Mouse (Mus musculus) embryonic facial prominence, embryonic 12.5 days (tissue): Measurements from ENCODE around the gene Nr1i3. TPM values are rescaled to one million over a fixed set of nuclear protein-coding genes. Genes with fewer than 3 reads are reported as not detected.
A peak's percentile ranks its signal among the peaks of the same experiment; 100 is the strongest.

ENCODE experiments used
- ATAC-seq: fragments of 200-750 bp; cut with Nextera tagmentation; 2 replicates; pipeline ENCODE4 v1.8.0; 2017; ENCODE audit not compliant: insufficient number of reproducible peaks, insufficient read depth, low FRiP score, low TSS enrichment
- H3K27ac ChIP-seq: fragments of 300-500 bp; sonication (generic); 2 replicates; pipeline ENCODE4 v1.5.1; 2016; ENCODE audit warnings: mild to moderate bottlenecking
- H3K27me3 ChIP-seq: fragments of 300-500 bp; sonication (generic); 2 replicates; pipeline ENCODE4 v1.6.1; 2016; ENCODE audit warnings: mild to moderate bottlenecking, moderate library complexity
- H3K36me3 ChIP-seq: fragments of 300-500 bp; sonication (generic); 2 replicates; pipeline ENCODE4 v1.6.1; 2016; ENCODE audit warnings: mild to moderate bottlenecking
- H3K4me1 ChIP-seq: fragments of 300-500 bp; sonication (generic); 2 replicates; pipeline ENCODE4 v1.6.1; 2016
- H3K4me2 ChIP-seq: fragments of 300-500 bp; sonication (generic); replicated peaks from 2 replicates; pipeline ENCODE4 v1.6.1; 2016; ENCODE audit warnings: mild to moderate bottlenecking, moderate library complexity
- H3K4me3 ChIP-seq: fragments of 300-500 bp; sonication (generic); 2 replicates; pipeline ENCODE4 v1.5.1; 2016; ENCODE audit warnings: mild to moderate bottlenecking
- H3K9ac ChIP-seq: fragments of 300-500 bp; sonication (generic); 2 replicates; pipeline ENCODE4 v1.6.1; 2016; ENCODE audit warnings: mild to moderate bottlenecking, moderate library complexity
- H3K9me3 ChIP-seq: fragments of 300-500 bp; sonication (generic); 2 replicates; pipeline ENCODE4 v1.6.1; 2016; ENCODE audit warnings: mild to moderate bottlenecking, moderate library complexity
- WGBS: fragments of 180-500 bp; shearing (Covaris S2); methylation state at CpG from one replicate; pipeline ENCODE4 v1.1.7; 2016; 5-methylcytosine and 5-hydroxymethylcytosine counted together
- polyA plus RNA-seq: library from polyadenylated mRNA; unstranded; fragments of >200 nt; fragmentation: Nextera tagmentation; extraction: Ambion mirVana; gene quantifications from 2 replicates; pipeline ENCODE4 v1.2.1, GENCODE M21; 2016

Nr1i3 gene
- polyA plus RNA-seq, 1 experiment from 2014 or later: 0.26 TPM

DNA sequence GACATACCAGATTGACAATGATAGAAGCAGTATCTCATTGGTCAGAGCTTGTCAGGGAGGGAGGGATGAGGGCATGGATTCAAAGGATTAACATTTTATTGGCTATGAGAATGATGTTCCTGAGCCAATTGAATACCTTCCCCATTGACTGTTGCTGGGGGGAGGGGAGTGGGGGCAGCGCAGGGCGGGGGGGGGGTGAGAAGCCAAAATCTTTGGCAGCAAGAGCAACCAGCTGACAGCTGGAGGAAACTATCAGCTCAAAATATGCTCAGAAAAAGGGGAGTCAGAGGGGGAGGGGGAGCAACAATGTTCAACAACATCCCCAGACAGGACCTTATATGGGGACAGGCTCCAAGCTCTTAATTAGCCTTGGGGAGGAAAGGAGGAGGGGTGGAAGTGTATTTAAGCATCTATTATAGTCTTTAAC, 49.4 kb downstream of the Nr1i3 start:
- H3K4me2 ChIP-seq: peak overlapping the region; percentile 51
- H3K4me1 ChIP-seq: peaks cover 16% of the 10 kb centered on the region
- H3K36me3 ChIP-seq: peaks cover 8% of the 10 kb centered on the region
- 0 out of 2 replicates have a peak overlapping the region, but pooled peaks have one; percentile 45 for H3K9ac ChIP-seq
- H3K9me3 ChIP-seq: no peaks in the 10 kb centered on the region
- no peaks in the 10 kb centered on the region for H3K27me3 ChIP-seq
- H3K27ac ChIP-seq: peak overlapping the region; percentile 92
- WGBS: 8% methylated on average over 2 of the region's 2 CpGs
- ATAC-seq: peak; percentile 82
- H3K4me3 ChIP-seq: peak overlapping the region; percentile 24

DNA sequence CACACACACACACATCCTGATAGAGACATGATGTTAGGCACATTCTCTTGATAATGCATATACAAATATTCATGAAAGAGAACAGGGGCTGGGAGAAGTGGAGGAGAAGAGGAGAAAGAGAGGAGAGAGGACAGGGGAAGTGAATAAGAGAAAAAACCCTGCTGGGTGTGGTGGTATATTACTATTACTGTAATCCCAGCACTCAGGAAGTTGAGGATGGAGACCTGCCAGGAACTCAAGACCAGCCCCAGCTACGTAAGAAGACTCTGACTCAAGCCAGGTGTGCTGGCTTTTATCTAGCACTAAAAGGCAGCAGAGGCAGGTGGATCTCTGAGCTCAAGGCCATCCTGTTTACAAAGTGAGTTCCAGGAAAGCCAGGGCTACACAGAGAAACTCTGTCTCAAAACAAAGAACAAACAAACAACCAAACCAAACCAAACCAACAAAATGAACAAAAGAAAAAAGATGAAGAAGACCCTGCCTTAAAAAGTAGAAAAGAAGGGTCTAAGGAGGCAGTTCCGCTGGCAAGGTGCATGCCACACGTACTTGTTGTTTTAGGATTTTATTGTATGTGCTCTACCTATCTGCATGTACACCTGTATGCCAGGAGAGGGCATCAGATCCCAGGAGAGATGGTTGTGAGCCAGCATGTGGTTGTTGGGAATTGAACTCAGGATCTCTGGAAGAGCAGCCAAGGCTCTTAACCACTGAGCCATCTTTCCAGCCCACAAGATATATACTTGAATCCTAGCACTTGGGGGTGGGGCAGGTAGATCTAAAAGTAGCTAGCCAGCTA, 50.1 kb downstream of the Nr1i3 start:
- H3K4me3 ChIP-seq: no peak overlapping the region
- WGBS: 70% methylated on average over 3 of the region's 3 CpGs
- peaks cover 6% of the 10 kb centered on the region for H3K36me3 ChIP-seq
- ATAC-seq: peak; percentile 19; the same call in 1 of the 2 replicates
- H3K27me3 ChIP-seq: no peaks in the 10 kb centered on the region
- H3K4me2 ChIP-seq: peak overlapping the region; percentile 51
- H3K27ac ChIP-seq: peak overlapping the region; percentile 92
- no peak overlapping the region for H3K9ac ChIP-seq
- no peaks in the 10 kb centered on the region for H3K9me3 ChIP-seq
- H3K4me1 ChIP-seq: peaks cover 16% of the 10 kb centered on the region

DNA sequence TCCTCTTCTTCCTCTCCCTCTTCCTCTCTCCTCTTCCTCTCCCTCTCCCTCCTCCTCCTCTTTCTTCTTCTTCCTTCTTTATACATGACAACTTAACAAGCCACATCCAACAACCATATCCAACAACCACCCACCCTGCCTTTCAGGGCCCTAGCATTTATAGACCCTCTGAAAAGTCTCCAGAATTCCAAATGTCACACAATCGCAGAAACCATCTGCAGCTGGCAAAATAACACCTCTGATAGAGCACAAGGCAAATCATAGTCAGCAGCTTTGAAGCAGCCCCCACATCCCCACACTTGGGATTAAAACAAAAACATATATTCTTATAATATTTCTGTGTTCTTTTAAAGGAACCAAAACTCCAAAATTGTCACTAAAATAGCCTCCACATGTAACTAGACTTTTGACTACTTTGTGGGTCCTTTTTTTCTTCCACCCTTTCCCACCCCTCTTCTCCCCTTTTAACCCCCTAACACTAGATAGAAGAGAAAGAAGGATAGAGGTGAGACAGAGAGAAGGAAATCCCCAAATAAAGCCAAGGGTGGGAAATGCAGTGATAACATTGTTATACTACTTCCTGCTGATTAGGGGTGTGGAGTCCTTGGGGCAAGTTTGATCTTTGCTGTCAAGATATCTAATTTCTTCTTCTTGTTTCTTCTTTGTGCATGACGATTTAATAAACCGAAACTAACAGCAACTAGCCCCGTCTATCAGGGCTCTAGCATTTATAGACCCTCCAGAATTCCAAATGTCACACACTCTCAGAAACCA, 52.4 kb downstream of the Nr1i3 start:
- Histone ChIP-seq H3K4me3 (no peak overlapping the region), H3K9ac (no peak overlapping the region), H3K9me3 (no peaks in the 10 kb centered on the region), H3K4me2 (no peak overlapping the region), H3K4me1 (peaks cover 23% of the 10 kb centered on the region), H3K36me3 (no peaks in the 10 kb centered on the region), H3K27me3 (no peaks in the 10 kb centered on the region), H3K27ac (no peak overlapping the region)
- WGBS: 62% methylated on average over 4 of the region's 4 CpGs
- ATAC-seq: no peak

- ATAC-seq: no peak
- Histone ChIP-seq H3K4me2 (no peak overlapping the region), H3K27ac (no peak overlapping the region), H3K27me3 (no peaks in the 10 kb centered on the region), H3K36me3 (peaks cover 15% of the 10 kb centered on the region), H3K4me1 (peaks cover 18% of the 10 kb centered on the region), H3K9ac (no peak overlapping the region), H3K4me3 (no peak overlapping the region), H3K9me3 (no peaks in the 10 kb centered on the region)
- 68% methylated on average over 1 of the region's 1 CpGs for WGBS
Measured at GRCm38 (mm10) chr1:171268341-171268740, 54.6 kb downstream of the Nr1i3 start.

DNA sequence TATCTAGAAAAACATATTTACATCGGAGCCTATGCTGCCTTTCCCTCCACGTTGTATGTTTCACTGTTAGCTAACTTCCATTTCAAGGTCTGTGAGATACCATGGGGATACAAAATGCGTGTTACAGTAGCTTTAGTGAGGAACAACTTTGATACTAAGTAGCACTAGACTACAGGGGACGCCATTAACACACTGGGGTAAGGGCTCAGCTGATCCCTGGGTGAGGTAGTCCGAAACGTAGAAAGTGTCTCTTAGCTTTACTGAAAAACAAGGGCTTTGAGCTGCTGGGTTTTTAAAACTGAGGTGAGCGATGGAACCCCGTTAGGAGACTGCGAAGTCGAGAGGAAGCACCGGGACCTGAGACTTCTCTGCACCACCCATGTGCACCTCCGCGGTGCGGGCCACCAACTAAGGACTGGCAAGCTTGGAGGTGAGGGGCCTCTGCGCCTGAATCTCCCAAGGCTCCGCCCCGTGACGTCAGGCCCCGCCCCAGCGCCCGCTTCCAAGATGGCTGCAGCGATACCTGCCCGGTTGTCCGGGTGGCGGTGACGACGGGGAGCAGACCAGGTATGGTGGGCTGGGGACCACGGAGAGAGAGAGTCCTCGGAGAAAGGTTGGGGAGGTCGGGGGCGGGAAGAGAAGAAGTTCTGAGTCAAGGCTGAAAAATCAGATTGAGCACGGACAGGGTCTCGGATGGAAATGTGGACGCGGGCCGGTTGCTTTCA, 56.2 kb downstream of the Nr1i3 start, which contains the start of gene B4galt3:
Gene B4galt3 (plus strand): TSS at position 481 of the 725 bp plus-strand sequence.
- peak within 1 kb of the TSS; percentile 91 for H3K4me2 ChIP-seq
- peak; percentile 92 for ATAC-seq
- peaks cover 31% of the 10 kb centered on the region for H3K36me3 ChIP-seq
- peak within 1 kb of the TSS; percentile 72 for H3K4me3 ChIP-seq
- 4% methylated on average over 36 of the region's 36 CpGs for WGBS
- H3K27ac ChIP-seq: 0 out of 2 replicates have a peak within 1 kb of the TSS, but pooled peaks have one; percentile 37
- no peaks in the 10 kb centered on the region for H3K9me3 ChIP-seq
- peak within 1 kb of the TSS; percentile 75 for H3K9ac ChIP-seq
- peaks cover 15% of the 10 kb centered on the region; the same call in 1 of the 2 replicates for H3K4me1 ChIP-seq
- H3K27me3 ChIP-seq: no peaks in the 10 kb centered on the region

Other genes with a start within 250 kb of the Nr1i3 start
- gene Fcgr2b, start 237.4 kb upstream of the Nr1i3 start, polyA plus RNA-seq: 0.32 and 0.38 TPM in 2 replicates
- gene Fcgr4, start 195.1 kb upstream of the Nr1i3 start, polyA plus RNA-seq: 0.13 TPM in 1 of 2 replicates, not detected in the other
- 6.0 and 6.5 TPM in 2 replicates for gene Fcgr3, start 149.0 kb upstream of the Nr1i3 start, polyA plus RNA-seq
- gene Cfap126, start 100.1 kb upstream of the Nr1i3 start, polyA plus RNA-seq: 1.4 and 1.8 TPM in 2 replicates
- gene Sdhc, start 63.4 kb upstream of the Nr1i3 start, polyA plus RNA-seq: 210 and 216 TPM in 2 replicates
- 4.5 and 4.7 TPM in 2 replicates for gene Mpz, start 63.3 kb upstream of the Nr1i3 start, polyA plus RNA-seq
- gene Pcp4l1, start 17.7 kb upstream of the Nr1i3 start, polyA plus RNA-seq: 9.2 and 9.3 TPM in 2 replicates
- gene Tomm40l, start 8.5 kb downstream of the Nr1i3 start, polyA plus RNA-seq: 31.9 and 33.9 TPM in 2 replicates
- 3.5 and 3.7 TPM in 2 replicates for gene Apoa2, start 11.1 kb downstream of the Nr1i3 start, polyA plus RNA-seq
- 23.3 and 23.6 TPM in 2 replicates for gene Fcer1g, start 20.4 kb downstream of the Nr1i3 start, polyA plus RNA-seq
- gene Adamts4, start 36.5 kb downstream of the Nr1i3 start, polyA plus RNA-seq: 18.2 and 18.6 TPM in 2 replicates
- 236 and 243 TPM in 2 replicates for gene Ndufs2, start 37.4 kb downstream of the Nr1i3 start, polyA plus RNA-seq
- gene B4galt3, start 56.4 kb downstream of the Nr1i3 start, polyA plus RNA-seq: 86.0 and 89.3 TPM in 2 replicates
- 75.4 and 79.1 TPM in 2 replicates for gene Ppox, start 67.2 kb downstream of the Nr1i3 start, polyA plus RNA-seq
- 135 and 139 TPM in 2 replicates for gene Usp21, start 74.0 kb downstream of the Nr1i3 start, polyA plus RNA-seq
- gene Ufc1, start 81.1 kb downstream of the Nr1i3 start, polyA plus RNA-seq: 102 and 105 TPM in 2 replicates
- 54.5 and 61.8 TPM in 2 replicates for gene Dedd, start 115.2 kb downstream of the Nr1i3 start, polyA plus RNA-seq
- gene Nit1, start 131.7 kb downstream of the Nr1i3 start, polyA plus RNA-seq: 43.6 and 44.8 TPM in 2 replicates
- 118 and 127 TPM in 2 replicates for gene Pfdn2, start 131.7 kb downstream of the Nr1i3 start, polyA plus RNA-seq
- 1.0 and 1.8 TPM in 2 replicates for gene Klhdc9, start 146.8 kb downstream of the Nr1i3 start, polyA plus RNA-seq
- 7.5 and 8.7 TPM in 2 replicates for gene Nectin4, start 156.1 kb downstream of the Nr1i3 start, polyA plus RNA-seq
- gene Arhgap30, start 175.0 kb downstream of the Nr1i3 start, polyA plus RNA-seq: 0.97 and 1.1 TPM in 2 replicates
- gene Usf1, start 197.3 kb downstream of the Nr1i3 start, polyA plus RNA-seq: 119 and 125 TPM in 2 replicates
- 5.8 and 7.6 TPM in 2 replicates for gene Tstd1, start 204.9 kb downstream of the Nr1i3 start, polyA plus RNA-seq
- 31.8 and 35.2 TPM in 2 replicates for gene F11r, start 223.6 kb downstream of the Nr1i3 start, polyA plus RNA-seq